Mouse (Mus musculus) kidney, adult 8-10 months (tissue): ENCODE results near the gene Olfr910.

Experiments used
- DNase-seq, 2 experiments: peaks; one replicate each; pipeline ENCODE4 v3.0.0; 2022

Olfr910 gene

GRCm38 (mm10) chr9:38537549-38537948 is at the start of gene Olfr910:
Gene Olfr910, plus strand, starts transcription at chr9:38537849.
- no peak for DNase-seq

GRCm38 (mm10) chr9:38495501-38495900 is 42.1 kb upstream of the Olfr910 start, which contains the start of gene Olfr907:
Gene Olfr907, plus strand, starts transcription at chr9:38495801.
- no peak for DNase-seq

GRCm38 (mm10) chr9:38512353-38512752 is 25.3 kb upstream of the Olfr910 start:
- DNase-seq, result no peak

- no peak for DNase-seq
Observed at GRCm38 (mm10) chr9:38521280-38521679, 16.4 kb upstream of the Olfr910 start, which contains the start of gene Olfr911-ps1. Gene Olfr911-ps1, plus strand, starts transcription at chr9:38521580.

GRCm38 (mm10) chr9:38579878-38580277 is 42.2 kb downstream of the Olfr910 start, which contains the start of gene Olfr912:
Gene Olfr912, plus strand, starts transcription at chr9:38580178.
- DNase-seq, result no peak
